Mouse (Mus musculus): Measurements from ENCODE around the gene Coq3.

GRCm38 (mm10) chr4:21930971-21931771, 51.7 kb downstream of the Coq3 start, which contains the start of gene Faxc:
- no peak for TF ChIP-seq CTCF (IDR thresholded peaks at IDR 0.05; ENCODE audit: low read depth)
- TF ChIP-seq EP300 (optimal IDR thresholded peaks at IDR 0.05), result no peak

Data from stomach, postnatal 0 days (tissue).